Mouse (Mus musculus) stomach, embryonic 16.5 days (tissue): Measurements from ENCODE around the gene Mrpl46. TPM values are rescaled to one million over a fixed set of nuclear protein-coding genes. Genes with fewer than 3 reads are reported as not detected.

ENCODE experiments used
- polyA plus RNA-seq: library from polyadenylated mRNA; unstranded; fragments of >200 nt; fragmentation: Nextera tagmentation; extraction: Ambion mirVana; gene quantifications from 2 replicates; pipeline ENCODE4 v1.2.1, GENCODE M21; 2015

Gene Mrpl46
- polyA plus RNA-seq, 1 experiment from 2014 or later = 63.2 TPM

Other genes with a start within 250 kb of the Mrpl46 start
- 3.5 and 3.6 TPM in 2 replicates for gene Ntrk3, start 45.5 kb downstream of the Mrpl46 start, polyA plus RNA-seq
- 64.0 and 65.6 TPM in 2 replicates for gene Mrps11, start 412 bp downstream of the Mrpl46 start, polyA plus RNA-seq
- 14.7 and 16.4 TPM in 2 replicates for gene Det1, start 63.7 kb upstream of the Mrpl46 start, polyA plus RNA-seq
- 35.9 and 38.4 TPM in 2 replicates for gene Aen, start 112.3 kb upstream of the Mrpl46 start, polyA plus RNA-seq
- gene Isg20, start 129.9 kb upstream of the Mrpl46 start, polyA plus RNA-seq = 22.4 and 24.3 TPM in 2 replicates